Comparison of ENCODE assay signal across 8 mouse cellular contexts in genomic region chr2:181459673-181460621, GRCm38 (mm10). TPM values are rescaled to one million over a fixed set of nuclear protein-coding genes. Genes with fewer than 3 reads are reported as not detected.
DNase-seq lines count a peak whose midpoint lies in the region; ATAC-seq and TF ChIP-seq lines count a peak whose summit lies in the region.

No protein-coding gene starts in this region.

- ATAC-seq in frontal cortex, adult (ENCODE audit: low TSS enrichment): no peak
- ATAC-seq in hindbrain, embryonic 16.5 days: peak; percentile 51
- ATAC-seq in limb, embryonic 11.5 days (ENCODE audit: insufficient number of reproducible peaks, low FRiP score, low TSS enrichment, low read depth): peak; percentile 64
- peak; percentile 76 for ATAC-seq in midbrain, embryonic 11.5 days (ENCODE audit: low FRiP score)

- H3K27me3 ChIP-seq in hindbrain, embryonic 16.5 days (replicated peaks; ENCODE audit: control insufficient read depth, insufficient read depth, low read length): no peaks in the 10 kb centered on the region
- 0 out of 2 replicates have a peak, but pooled peaks cover 2% of the 10 kb centered on the region for H3K27me3 ChIP-seq in limb, embryonic 11.5 days (ENCODE audit: control insufficient read depth, insufficient read depth, low read length)
- peaks cover 5% of the 10 kb centered on the region; the same call in 1 of the 2 replicates for H3K27me3 ChIP-seq in midbrain, embryonic 11.5 days (ENCODE audit: control insufficient read depth, insufficient read depth, low read length)

- peak overlapping the region; percentile 89 for H3K27ac ChIP-seq in gastrocnemius, adult 2 months
- peak overlapping the region; percentile 54; the same call in 1 of the 2 replicates for H3K27ac ChIP-seq in hindbrain, embryonic 16.5 days (ENCODE audit: low read depth, low read length)
- H3K27ac ChIP-seq in limb, embryonic 11.5 days (replicated peaks; ENCODE audit: low read depth, low read length): no peak overlapping the region
- no peak overlapping the region for H3K27ac ChIP-seq in midbrain, embryonic 11.5 days (ENCODE audit: low read depth, low read length)

- DNase-seq in frontal cortex, postnatal 10 days (ENCODE audit: low spot score in 2 of 2): peak; percentile 39 to 59
- peak; percentile 77 to 81 for DNase-seq in cerebellum, postnatal 25 days
- peak; percentile 78 for DNase-seq in gastrocnemius, adult 2 months
- peak; percentile 68 for DNase-seq in limb, embryonic 11.5 days (ENCODE audit: low spot score)
- peak; percentile 95 for DNase-seq in midbrain, embryonic 11.5 days (ENCODE audit: low spot score, missing footprints)
- peak; percentile 71 for DNase-seq in spleen, adult 12 weeks (ENCODE audit: low spot score)

- peak; percentile 7; the same call in 1 of the 2 replicates for TF ChIP-seq CTCF in gastrocnemius, adult 2 months (IDR thresholded peaks at IDR 0.05)

- H3K4me3 ChIP-seq in gastrocnemius, adult 2 months: peak overlapping the region; percentile 97
- peak overlapping the region; percentile 98 for H3K4me3 ChIP-seq in hindbrain, embryonic 16.5 days (ENCODE audit: low read length)
- peak overlapping the region; percentile 83 for H3K4me3 ChIP-seq in limb, embryonic 11.5 days (ENCODE audit: low read depth, low read length)
- peak overlapping the region; percentile 93 for H3K4me3 ChIP-seq in midbrain, embryonic 11.5 days (ENCODE audit: low read depth, low read length)

- H3K9me3 ChIP-seq in hindbrain, embryonic 16.5 days (ENCODE audit: control insufficient read depth, low read length): no peaks in the 10 kb centered on the region
- no peaks in the 10 kb centered on the region for H3K9me3 ChIP-seq in limb, embryonic 11.5 days (ENCODE audit: control insufficient read depth, low read length)
- no peaks in the 10 kb centered on the region for H3K9me3 ChIP-seq in midbrain, embryonic 11.5 days (ENCODE audit: control insufficient read depth, low read length)

- no peaks in the 10 kb centered on the region for H3K36me3 ChIP-seq in hindbrain, embryonic 16.5 days (ENCODE audit: control insufficient read depth, insufficient read depth, low read length)
- no peaks in the 10 kb centered on the region for H3K36me3 ChIP-seq in limb, embryonic 11.5 days (ENCODE audit: control insufficient read depth, insufficient read depth, low read length)
- H3K36me3 ChIP-seq in midbrain, embryonic 11.5 days (ENCODE audit: control insufficient read depth, insufficient read depth, low read length): no peaks in the 10 kb centered on the region

- under 1% methylated on average over 71 of the region's 71 CpGs for WGBS in hindbrain, embryonic 16.5 days
- WGBS in limb, embryonic 11.5 days: under 1% methylated on average over 71 of the region's 71 CpGs
- WGBS in midbrain, embryonic 11.5 days: under 1% methylated on average over 71 of the region's 71 CpGs

- intact Hi-C loops in gastrocnemius, adult 2 months (cut with DNase I): loop anchor here (5.0 kb wide), 2 partner anchors 48 to 68 kb away; no protein-coding TSS in a partner anchor

- H3K4me1 ChIP-seq in hindbrain, embryonic 16.5 days (ENCODE audit: control insufficient read depth, insufficient read depth, low read depth, low read length): peaks cover 21% of the 10 kb centered on the region
- 0 out of 2 replicates have a peak, but pooled peaks cover 2% of the 10 kb centered on the region for H3K4me1 ChIP-seq in limb, embryonic 11.5 days (ENCODE audit: control insufficient read depth, insufficient read depth, low read length)
- peaks cover 17% of the 10 kb centered on the region for H3K4me1 ChIP-seq in midbrain, embryonic 11.5 days (ENCODE audit: control insufficient read depth, insufficient read depth, low read length)

- H3K9ac ChIP-seq in hindbrain, embryonic 16.5 days (ENCODE audit: low read depth, low read length): peak overlapping the region; percentile 94
- peak overlapping the region; percentile 50 for H3K9ac ChIP-seq in limb, embryonic 11.5 days (ENCODE audit: low read length)
- H3K9ac ChIP-seq in midbrain, embryonic 11.5 days (ENCODE audit: low read length): peak overlapping the region; percentile 76

- peak overlapping the region; percentile 96 for H3K4me2 ChIP-seq in hindbrain, embryonic 16.5 days (ENCODE audit: low read length)
- peak overlapping the region; percentile 83 for H3K4me2 ChIP-seq in limb, embryonic 11.5 days (ENCODE audit: low read depth, severe bottlenecking)
- H3K4me2 ChIP-seq in midbrain, embryonic 11.5 days: peak overlapping the region; percentile 96

RNA-seq across cellular contexts. Expression of gene Zbtb46, which starts 0.7 kb away (rescaled TPM):
- 1 to 10 TPM; 4.9 to 6.7 TPM for total RNA-seq in gastrocnemius, adult 2 months (2021)
- 19.1 and 22.7 TPM in 2 replicates for polyA plus RNA-seq in hindbrain, embryonic 16.5 days (2015; fragmentation: Nextera tagmentation; extraction: Ambion mirVana)
- polyA plus RNA-seq in limb, embryonic 11.5 days (2014; fragmentation: Nextera tagmentation; extraction: Ambion mirVana): 9.8 and 10.1 TPM in 2 replicates
- polyA plus RNA-seq in midbrain, embryonic 11.5 days (2014; fragmentation: Nextera tagmentation; extraction: Ambion mirVana): 16.2 and 16.5 TPM in 2 replicates

RNA-seq across cellular contexts. Expression of gene Abhd16b, which starts 33.1 kb away (rescaled TPM):
- not detected for total RNA-seq in gastrocnemius, adult 2 months (2021)
- 0.09 TPM in 1 of 2 replicates, not detected in the other for polyA plus RNA-seq in hindbrain, embryonic 16.5 days (2015; fragmentation: Nextera tagmentation; extraction: Ambion mirVana)
- 0.08 and 0.21 TPM in 2 replicates for polyA plus RNA-seq in limb, embryonic 11.5 days (2014; fragmentation: Nextera tagmentation; extraction: Ambion mirVana)
- 0.15 and 0.21 TPM in 2 replicates for polyA plus RNA-seq in midbrain, embryonic 11.5 days (2014; fragmentation: Nextera tagmentation; extraction: Ambion mirVana)

RNA-seq across cellular contexts. Expression of gene Tpd52l2, which starts 37.0 kb away (rescaled TPM):
- 10 to 100 TPM; 47.0 to 52.5 TPM for total RNA-seq in gastrocnemius, adult 2 months (2021)
- 121 and 126 TPM in 2 replicates for polyA plus RNA-seq in hindbrain, embryonic 16.5 days (2015; fragmentation: Nextera tagmentation; extraction: Ambion mirVana)
- 165 and 175 TPM in 2 replicates for polyA plus RNA-seq in limb, embryonic 11.5 days (2014; fragmentation: Nextera tagmentation; extraction: Ambion mirVana)
- 146 and 149 TPM in 2 replicates for polyA plus RNA-seq in midbrain, embryonic 11.5 days (2014; fragmentation: Nextera tagmentation; extraction: Ambion mirVana)

Comparison
In these comparisons a context has a peak if more than half of its experiments do, and no peak if none do; other contexts are left out.
1. H3K27ac ChIP-seq: peak in gastrocnemius, adult 2 months (single experiment) and hindbrain, embryonic 16.5 days (single experiment); none in limb, embryonic 11.5 days (single experiment) and midbrain, embryonic 11.5 days (single experiment).
2. Peak in every context shown above with its lines, with median percentiles within 50 percentile points of each other: DNase-seq, H3K4me3 ChIP-seq, H3K4me2 ChIP-seq and H3K9ac ChIP-seq.